Comparison of ENCODE assay signal across 20 mouse cellular contexts in genomic region chr11:116019360-116019791, GRCm38 (mm10). TPM values are rescaled to one million over a fixed set of nuclear protein-coding genes. Genes with fewer than 3 reads are reported as not detected.
DNase-seq lines count a peak whose midpoint lies in the region; ATAC-seq and TF ChIP-seq lines count a peak whose summit lies in the region.
"Had no signal": no experiment of that assay in that cellular context is flagged by ENCODE, and none has a peak within 500 bp of the region (broad histone marks: within the 10 kb centered on the region; RNA-seq: fewer than 3 reads in every experiment).

No protein-coding gene starts in this region.

- 35% methylated on average over 1 of the region's 1 CpGs for WGBS in hindbrain, embryonic 15.5 days
- 38% methylated on average over 1 of the region's 1 CpGs for WGBS in hindbrain, postnatal 0 days
- 71% methylated on average over 1 of the region's 1 CpGs for WGBS in midbrain, embryonic 11.5 days
- WGBS in midbrain, embryonic 16.5 days, result 58% methylated on average over 1 of the region's 1 CpGs
- 61% methylated on average over 1 of the region's 1 CpGs for WGBS in stomach, postnatal 0 days

- 0 out of 2 replicates have a peak overlapping the region, but pooled peaks have one; percentile 20 for H3K27ac ChIP-seq in hindbrain, embryonic 15.5 days (replicated peaks)
- no peak overlapping the region for H3K27ac ChIP-seq in hindbrain, postnatal 0 days
- H3K27ac ChIP-seq in midbrain, embryonic 11.5 days (ENCODE audit: low read depth, low read length), result no peak overlapping the region
- H3K27ac ChIP-seq in midbrain, embryonic 16.5 days (ENCODE audit: low read length), result no peak overlapping the region
- H3K27ac ChIP-seq in stomach, postnatal 0 days (replicated peaks), result peak overlapping the region; percentile 14
- H3K27ac ChIP-seq: gastrocnemius, adult 2 months; liver, embryonic 14.5 days; lung, embryonic 15.5 days had no signal

- TF ChIP-seq EP300 in stomach, postnatal 0 days (optimal IDR thresholded peaks at IDR 0.05), result no peak

- no peaks in the 10 kb centered on the region for H3K27me3 ChIP-seq in hindbrain, embryonic 15.5 days
- H3K27me3 ChIP-seq in hindbrain, postnatal 0 days (ENCODE audit: insufficient read depth, low read length), result no peaks in the 10 kb centered on the region
- no peaks in the 10 kb centered on the region for H3K27me3 ChIP-seq in midbrain, embryonic 11.5 days (ENCODE audit: control insufficient read depth, insufficient read depth, low read length)
- H3K27me3 ChIP-seq in midbrain, embryonic 16.5 days (ENCODE audit: control insufficient read depth, insufficient read depth, low read depth, low read length), result no peaks in the 10 kb centered on the region
- no peaks in the 10 kb centered on the region for H3K27me3 ChIP-seq in stomach, postnatal 0 days (ENCODE audit: control insufficient read depth, insufficient read depth, low read length)
- H3K27me3 ChIP-seq: embryonic facial prominence, embryonic 15.5 days; heart, embryonic 15.5 days; hindbrain, embryonic 12.5 days; lung, embryonic 15.5 days; midbrain, embryonic 13.5 days had no signal

- no peaks in the 10 kb centered on the region for H3K9me3 ChIP-seq in hindbrain, embryonic 15.5 days
- no peaks in the 10 kb centered on the region for H3K9me3 ChIP-seq in hindbrain, postnatal 0 days (ENCODE audit: low read length)
- no peaks in the 10 kb centered on the region for H3K9me3 ChIP-seq in midbrain, embryonic 11.5 days (ENCODE audit: control insufficient read depth, low read length)
- no peaks in the 10 kb centered on the region for H3K9me3 ChIP-seq in midbrain, embryonic 16.5 days (replicated peaks; ENCODE audit: control insufficient read depth, low read length, poor library complexity, severe bottlenecking)
- no peaks in the 10 kb centered on the region for H3K9me3 ChIP-seq in stomach, postnatal 0 days (ENCODE audit: control insufficient read depth, low read length)
- H3K9me3 ChIP-seq: embryonic facial prominence, embryonic 15.5 days; heart, embryonic 15.5 days; hindbrain, embryonic 12.5 days; lung, embryonic 15.5 days; midbrain, embryonic 13.5 days had no signal

- no peak overlapping the region for H3K4me3 ChIP-seq in hindbrain, embryonic 15.5 days
- H3K4me3 ChIP-seq in hindbrain, postnatal 0 days (ENCODE audit: low read length), result no peak overlapping the region
- no peak overlapping the region for H3K4me3 ChIP-seq in midbrain, embryonic 11.5 days (ENCODE audit: low read depth, low read length)
- no peak overlapping the region for H3K4me3 ChIP-seq in midbrain, embryonic 16.5 days (ENCODE audit: low read depth, low read length)
- H3K4me3 ChIP-seq in stomach, postnatal 0 days (ENCODE audit: low read depth, low read length), result no peak overlapping the region
- H3K4me3 ChIP-seq: embryonic facial prominence, embryonic 15.5 days; gastrocnemius, adult 2 months; heart, embryonic 15.5 days; hindbrain, embryonic 12.5 days; lung, embryonic 15.5 days had no signal

- no peak overlapping the region for H3K4me2 ChIP-seq in hindbrain, embryonic 15.5 days
- H3K4me2 ChIP-seq in hindbrain, postnatal 0 days (ENCODE audit: low read depth, low read length), result no peak overlapping the region
- H3K4me2 ChIP-seq in midbrain, embryonic 11.5 days, result no peak overlapping the region
- no peak overlapping the region for H3K4me2 ChIP-seq in midbrain, embryonic 16.5 days (ENCODE audit: low read length)
- H3K4me2 ChIP-seq in stomach, postnatal 0 days (replicated peaks; ENCODE audit: low read depth), result no peak overlapping the region
- H3K4me2 ChIP-seq: embryonic facial prominence, embryonic 15.5 days; heart, embryonic 15.5 days; hindbrain, embryonic 12.5 days; lung, embryonic 15.5 days; midbrain, embryonic 13.5 days had no signal

- H3K9ac ChIP-seq in hindbrain, embryonic 15.5 days, result no peak overlapping the region
- H3K9ac ChIP-seq in hindbrain, postnatal 0 days (replicated peaks; ENCODE audit: low read length), result no peak overlapping the region
- no peak overlapping the region for H3K9ac ChIP-seq in midbrain, embryonic 11.5 days (ENCODE audit: low read length)
- H3K9ac ChIP-seq in midbrain, embryonic 16.5 days (ENCODE audit: low read depth, low read length), result no peak overlapping the region
- no peak overlapping the region for H3K9ac ChIP-seq in stomach, postnatal 0 days (ENCODE audit: low read length)
- H3K9ac ChIP-seq: embryonic facial prominence, embryonic 15.5 days; forebrain, postnatal 0 days; heart, embryonic 15.5 days; hindbrain, embryonic 12.5 days; liver, embryonic 14.5 days; lung, embryonic 15.5 days; midbrain, embryonic 13.5 days had no signal

- ATAC-seq in hindbrain, embryonic 15.5 days (ENCODE audit: low FRiP score, low read depth), result no peak
- no peak for ATAC-seq in hindbrain, postnatal 0 days
- ATAC-seq in midbrain, embryonic 11.5 days (ENCODE audit: low FRiP score), result no peak
- ATAC-seq in midbrain, embryonic 16.5 days, result no peak
- ATAC-seq in stomach, postnatal 0 days (ENCODE audit: low FRiP score, low TSS enrichment), result peak; percentile 8
- ATAC-seq: forebrain, postnatal 0 days; midbrain, embryonic 13.5 days had no signal

- peaks cover 19% of the 10 kb centered on the region for H3K36me3 ChIP-seq in hindbrain, embryonic 15.5 days
- H3K36me3 ChIP-seq in hindbrain, postnatal 0 days (ENCODE audit: insufficient read depth, low read length), result peaks cover 9% of the 10 kb centered on the region
- H3K36me3 ChIP-seq in midbrain, embryonic 11.5 days (ENCODE audit: control insufficient read depth, insufficient read depth, low read length), result no peaks in the 10 kb centered on the region
- peaks cover 6% of the 10 kb centered on the region; the same call in 1 of the 2 replicates for H3K36me3 ChIP-seq in midbrain, embryonic 16.5 days (ENCODE audit: control insufficient read depth, insufficient read depth, low read length)
- H3K36me3 ChIP-seq in stomach, postnatal 0 days (ENCODE audit: control insufficient read depth, insufficient read depth, low read length), result peaks cover 9% of the 10 kb centered on the region

- H3K4me1 ChIP-seq in hindbrain, embryonic 15.5 days (replicated peaks), result peaks cover 24% of the 10 kb centered on the region
- 0 out of 2 replicates have a peak, but pooled peaks cover 7% of the 10 kb centered on the region for H3K4me1 ChIP-seq in hindbrain, postnatal 0 days (ENCODE audit: insufficient read depth, low read length)
- H3K4me1 ChIP-seq in midbrain, embryonic 11.5 days (ENCODE audit: control insufficient read depth, insufficient read depth, low read length), result peaks cover 5% of the 10 kb centered on the region; the same call in 1 of the 2 replicates
- H3K4me1 ChIP-seq in midbrain, embryonic 16.5 days (ENCODE audit: control insufficient read depth, insufficient read depth, low read length), result peaks cover 17% of the 10 kb centered on the region
- no peaks in the 10 kb centered on the region for H3K4me1 ChIP-seq in stomach, postnatal 0 days (replicated peaks; ENCODE audit: control insufficient read depth, insufficient read depth)
- H3K4me1 ChIP-seq: embryonic facial prominence, embryonic 15.5 days had no signal

- TF ChIP-seq CTCF in hindbrain, postnatal 0 days (IDR thresholded peaks at IDR 0.05; ENCODE audit: low read depth), result no peak
- no peak for TF ChIP-seq CTCF in stomach, postnatal 0 days (IDR thresholded peaks at IDR 0.05; ENCODE audit: low read depth)

- no peak for DNase-seq in hindbrain, postnatal 0 days (ENCODE audit: low spot score)
- DNase-seq in midbrain, embryonic 11.5 days (ENCODE audit: low spot score, missing footprints), result peak; percentile 91
- DNase-seq in induced T-regulatory cell, adult 2 months (ENCODE audit: low read depth), result peak; percentile 38
- DNase-seq in stomach, postnatal 0 days (ENCODE audit: low spot score), result no peak
- no peak for DNase-seq in left cerebral cortex, adult 8-10 months (ENCODE audit: low spot score in 2 of 2)
- DNase-seq in heart, adult 8-10 months (ENCODE audit: low spot score), result no peak
- DNase-seq: adrenal gland, postnatal 25 days; cerebellum, adult 11 months; gastrocnemius, adult 2 months; kidney, adult 9 months; thymus, postnatal 14 days had no signal

RNA-seq across cellular contexts. Expression of gene Galk1, which starts 6.9 kb away (rescaled TPM):
- 62.5 and 70.9 TPM in 2 replicates for polyA plus RNA-seq in hindbrain, embryonic 15.5 days (2015; fragmentation: Nextera tagmentation; extraction: Ambion mirVana)
- 51.5 and 52.3 TPM in 2 replicates for total RNA-seq in hindbrain, postnatal 0 days (2014; rRNA removed)
- polyA plus RNA-seq in hindbrain, postnatal 0 days (2015; fragmentation: Nextera tagmentation; extraction: Ambion mirVana), result 60.3 and 61.7 TPM in 2 replicates
- polyA plus RNA-seq in midbrain, embryonic 11.5 days (2014; fragmentation: Nextera tagmentation; extraction: Ambion mirVana), result 82.5 and 93.4 TPM in 2 replicates
- polyA plus RNA-seq in midbrain, embryonic 16.5 days (2015; fragmentation: Nextera tagmentation; extraction: Ambion mirVana), result 57.2 and 64.1 TPM in 2 replicates
- polyA plus RNA-seq in stomach, postnatal 0 days (2015; fragmentation: Nextera tagmentation; extraction: Ambion mirVana), result 119 and 126 TPM in 2 replicates
- total RNA-seq in left cerebral cortex, adult 8-10 months (2022), result 10 to 100 TPM; 16.1 to 19.7 (median 18.6) TPM
- total RNA-seq in heart, adult 8-10 months (2022), result 10 to 100 TPM; 12.5 to 16.0 (median 15.0) TPM

RNA-seq across cellular contexts. Expression of gene H3f3b, which starts 8.4 kb away (rescaled TPM):
- 1,686 and 1,716 TPM in 2 replicates for polyA plus RNA-seq in hindbrain, embryonic 15.5 days (2015; fragmentation: Nextera tagmentation; extraction: Ambion mirVana)
- total RNA-seq in hindbrain, postnatal 0 days (2014; rRNA removed), result 603 and 627 TPM in 2 replicates
- polyA plus RNA-seq in hindbrain, postnatal 0 days (2015; fragmentation: Nextera tagmentation; extraction: Ambion mirVana), result 2,179 and 2,253 TPM in 2 replicates
- polyA plus RNA-seq in midbrain, embryonic 11.5 days (2014; fragmentation: Nextera tagmentation; extraction: Ambion mirVana), result 1,982 and 2,171 TPM in 2 replicates
- polyA plus RNA-seq in midbrain, embryonic 16.5 days (2015; fragmentation: Nextera tagmentation; extraction: Ambion mirVana), result 2,051 and 2,173 TPM in 2 replicates
- 1,343 and 1,357 TPM in 2 replicates for polyA plus RNA-seq in stomach, postnatal 0 days (2015; fragmentation: Nextera tagmentation; extraction: Ambion mirVana)
- total RNA-seq in left cerebral cortex, adult 8-10 months (2022), result 100 to 1,000 TPM; 272 to 296 (median 284) TPM
- 100 to 1,000 TPM in 3 of 4 experiments, 10 to 100 TPM in 1; 92.7 to 141 (median 123) TPM for total RNA-seq in heart, adult 8-10 months (2022)

RNA-seq across cellular contexts. Expression of gene Unk, which starts 10.7 kb away (rescaled TPM):
- polyA plus RNA-seq in hindbrain, embryonic 15.5 days (2015; fragmentation: Nextera tagmentation; extraction: Ambion mirVana), result 32.1 and 37.0 TPM in 2 replicates
- total RNA-seq in hindbrain, postnatal 0 days (2014; rRNA removed), result 47.1 and 50.2 TPM in 2 replicates
- polyA plus RNA-seq in hindbrain, postnatal 0 days (2015; fragmentation: Nextera tagmentation; extraction: Ambion mirVana), result 22.8 and 24.5 TPM in 2 replicates
- polyA plus RNA-seq in midbrain, embryonic 11.5 days (2014; fragmentation: Nextera tagmentation; extraction: Ambion mirVana), result 23.4 and 24.1 TPM in 2 replicates
- 36.4 and 36.6 TPM in 2 replicates for polyA plus RNA-seq in midbrain, embryonic 16.5 days (2015; fragmentation: Nextera tagmentation; extraction: Ambion mirVana)
- polyA plus RNA-seq in stomach, postnatal 0 days (2015; fragmentation: Nextera tagmentation; extraction: Ambion mirVana), result 8.3 and 9.1 TPM in 2 replicates
- 10 to 100 TPM; 23.4 to 27.7 (median 25.0) TPM for total RNA-seq in left cerebral cortex, adult 8-10 months (2022)
- 1 to 10 TPM; 7.2 to 9.4 (median 7.8) TPM for total RNA-seq in heart, adult 8-10 months (2022)

RNA-seq across cellular contexts. Expression of gene Itgb4, which starts 44.9 kb away (rescaled TPM):
- polyA plus RNA-seq in hindbrain, embryonic 15.5 days (2015; fragmentation: Nextera tagmentation; extraction: Ambion mirVana), result 1.7 and 1.9 TPM in 2 replicates
- total RNA-seq in hindbrain, postnatal 0 days (2014; rRNA removed), result 1.7 and 3.1 TPM in 2 replicates
- polyA plus RNA-seq in hindbrain, postnatal 0 days (2015; fragmentation: Nextera tagmentation; extraction: Ambion mirVana), result 2.2 and 2.8 TPM in 2 replicates
- 0.23 and 0.25 TPM in 2 replicates for polyA plus RNA-seq in midbrain, embryonic 11.5 days (2014; fragmentation: Nextera tagmentation; extraction: Ambion mirVana)
- 0.57 and 0.64 TPM in 2 replicates for polyA plus RNA-seq in midbrain, embryonic 16.5 days (2015; fragmentation: Nextera tagmentation; extraction: Ambion mirVana)
- 12.7 and 14.6 TPM in 2 replicates for polyA plus RNA-seq in stomach, postnatal 0 days (2015; fragmentation: Nextera tagmentation; extraction: Ambion mirVana)
- 10 to 100 TPM in 3 of 4 experiments, 1 to 10 TPM in 1; 9.4 to 13.4 (median 11.3) TPM for total RNA-seq in left cerebral cortex, adult 8-10 months (2022)
- 1 to 10 TPM; 2.3 to 3.1 (median 3.0) TPM for total RNA-seq in heart, adult 8-10 months (2022)

RNA-seq across cellular contexts. Expression of gene Unc13d, which starts 58.4 kb away (rescaled TPM):
- polyA plus RNA-seq in hindbrain, embryonic 15.5 days (2015; fragmentation: Nextera tagmentation; extraction: Ambion mirVana), result 1.0 and 1.6 TPM in 2 replicates
- total RNA-seq in hindbrain, postnatal 0 days (2014; rRNA removed), result 0.65 and 1.3 TPM in 2 replicates
- 0.65 and 0.96 TPM in 2 replicates for polyA plus RNA-seq in hindbrain, postnatal 0 days (2015; fragmentation: Nextera tagmentation; extraction: Ambion mirVana)
- polyA plus RNA-seq in midbrain, embryonic 11.5 days (2014; fragmentation: Nextera tagmentation; extraction: Ambion mirVana), result 0.82 and 1.1 TPM in 2 replicates
- polyA plus RNA-seq in midbrain, embryonic 16.5 days (2015; fragmentation: Nextera tagmentation; extraction: Ambion mirVana), result 0.78 and 0.93 TPM in 2 replicates
- polyA plus RNA-seq in stomach, postnatal 0 days (2015; fragmentation: Nextera tagmentation; extraction: Ambion mirVana), result 2.3 and 2.8 TPM in 2 replicates
- 1 to 10 TPM; 1.2 to 4.1 (median 1.7) TPM for total RNA-seq in left cerebral cortex, adult 8-10 months (2022)
- total RNA-seq in heart, adult 8-10 months (2022), result 1 to 10 TPM in 2 of 4 experiments, under 1 TPM in 2; 0.41 to 1.4 (median 0.83) TPM

Comparison
In these comparisons a context has a peak if more than half of its experiments do, and no peak if none do; other contexts are left out.
1. H3K27ac ChIP-seq: peak in hindbrain, embryonic 15.5 days (single experiment) and stomach, postnatal 0 days (single experiment); none in hindbrain, postnatal 0 days (single experiment), midbrain, embryonic 11.5 days (single experiment) and midbrain, embryonic 16.5 days (single experiment).
2. DNase-seq: peak in midbrain, embryonic 11.5 days (single experiment) and induced T-regulatory cell, adult 2 months (single experiment); none in hindbrain, postnatal 0 days (single experiment), stomach, postnatal 0 days (single experiment), left cerebral cortex, adult 8-10 months (0 of 2) and heart, adult 8-10 months (single experiment).